Mouse (Mus musculus) small intestine, adult 2 months (tissue): ENCODE data around the gene Mansc1.

Source experiments
- CTCF ChIP-seq: fragments of 200-500 bp; IDR thresholded peaks from 2 replicates; pipeline ENCODE4 v1.5.1; 2012; ENCODE audit warnings: low read depth, mild to moderate bottlenecking, control low read depth, inconsistent platforms, low read length, moderate library complexity, mixed read lengths; ENCODE audit not compliant: insufficient replicate concordance, insufficient read length; ENCODE audit errors: extremely low read depth
- POLR2A ChIP-seq: fragments of 200-500 bp; IDR thresholded peaks from 2 replicates; pipeline ENCODE4 v1.6.1; 2012; ENCODE audit warnings: low read depth, mild to moderate bottlenecking, control low read depth, inconsistent platforms, low read length, moderate library complexity

DNA sequence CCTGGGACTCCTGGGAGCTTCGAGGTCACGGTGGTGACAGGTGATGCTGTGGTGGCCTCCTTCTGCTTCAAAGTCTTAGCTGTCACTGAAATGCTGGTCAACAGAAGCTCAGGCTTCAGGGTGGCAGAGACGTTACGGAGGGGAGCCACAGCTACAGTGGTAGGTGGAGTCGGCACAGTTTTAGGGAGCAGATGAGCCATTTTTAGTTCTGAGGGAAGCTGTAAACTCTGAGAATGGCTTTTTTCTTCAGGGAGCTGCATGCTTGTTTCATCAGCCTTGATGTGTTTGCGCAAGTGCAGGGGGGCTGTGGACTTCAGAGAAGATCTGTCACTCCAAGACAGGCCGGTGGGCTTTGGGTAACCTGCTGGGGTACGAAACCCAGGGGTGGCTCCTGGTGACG is 21.9 kb downstream of the Mansc1 start:
- TF ChIP-seq CTCF (no peak), POLR2A (no peak)
